Mouse (Mus musculus): ENCODE data around the gene Hnf1b.

Gene Hnf1b

DNA sequence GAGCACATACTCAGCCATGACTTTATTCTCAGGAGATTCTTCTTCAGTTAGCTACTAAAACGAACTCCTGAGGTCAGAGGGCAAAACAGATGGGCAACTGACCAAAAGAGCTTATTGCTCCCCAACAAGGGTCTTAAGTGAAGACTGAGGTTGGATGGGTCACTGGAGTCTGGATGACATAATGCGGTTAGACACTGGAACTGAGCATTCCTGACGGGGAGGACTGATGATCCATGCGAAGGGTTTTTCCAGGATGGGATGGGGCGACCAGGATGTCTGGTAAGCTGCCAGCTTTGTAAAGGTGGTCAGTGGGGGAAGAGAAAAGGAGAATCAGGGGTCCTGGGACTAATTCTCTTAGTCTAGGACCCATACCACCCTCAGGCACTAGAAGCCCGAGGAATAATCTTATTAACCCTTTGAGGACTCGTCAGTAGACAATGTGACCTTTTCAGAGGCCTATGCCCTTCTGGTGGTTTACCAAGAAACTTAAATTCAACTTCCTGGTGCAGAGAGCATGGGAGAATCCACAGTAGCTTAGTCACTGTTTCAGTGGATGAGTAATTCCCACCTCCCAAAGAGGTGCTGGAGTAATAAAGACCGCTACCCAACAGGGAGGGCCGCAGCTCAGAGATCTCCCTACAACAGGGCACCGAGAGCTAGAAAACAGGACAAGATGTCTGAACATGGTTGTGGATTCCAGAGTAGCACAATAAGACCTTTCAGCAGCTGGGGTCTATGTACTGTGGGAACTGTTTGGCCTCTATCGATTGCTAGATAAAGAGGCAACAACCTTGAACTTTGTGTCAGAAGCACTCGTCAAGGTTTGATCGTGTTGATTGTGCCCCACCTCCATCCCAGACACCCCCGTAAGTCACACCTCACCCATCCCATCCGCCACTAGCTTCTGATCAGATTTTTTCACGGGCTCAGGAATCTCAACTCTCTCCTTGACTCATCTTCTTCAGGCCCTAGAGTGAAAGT, 46.9 kb downstream of the Hnf1b start:
- no peak for DNase-seq (ENCODE audit: low read depth, low spot score)

GRCm38 (mm10) chr11:83897569-83897968, 47.7 kb downstream of the Hnf1b start:
- DNase-seq (ENCODE audit: low read depth, low spot score), result no peak

DNA sequence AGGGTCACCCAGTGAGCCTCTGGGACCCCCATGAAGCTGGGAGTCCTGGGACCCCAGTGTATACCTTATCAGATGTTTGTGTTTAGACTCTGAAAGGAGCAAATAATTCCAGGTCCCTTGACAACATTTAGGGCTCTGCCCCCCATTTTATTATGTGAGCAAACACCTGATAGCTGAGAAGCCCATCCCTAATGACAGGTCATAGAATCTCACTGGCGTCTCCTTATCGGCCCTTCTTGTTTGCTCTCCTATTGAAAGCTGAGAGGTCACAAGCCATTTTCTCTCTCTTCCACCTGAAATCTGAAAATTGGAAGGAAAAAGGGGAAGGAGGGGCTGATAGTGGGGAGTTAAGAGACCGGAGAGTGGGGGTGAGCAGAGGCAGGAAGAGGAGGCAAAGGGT, 52.9 kb downstream of the Hnf1b start:
- no peak for DNase-seq (ENCODE audit: low read depth, low spot score)

- DNase-seq (ENCODE audit: low read depth, low spot score), result no peak
Measured at GRCm38 (mm10) chr11:83905756-83906155, 55.9 kb downstream of the Hnf1b start.

DNA sequence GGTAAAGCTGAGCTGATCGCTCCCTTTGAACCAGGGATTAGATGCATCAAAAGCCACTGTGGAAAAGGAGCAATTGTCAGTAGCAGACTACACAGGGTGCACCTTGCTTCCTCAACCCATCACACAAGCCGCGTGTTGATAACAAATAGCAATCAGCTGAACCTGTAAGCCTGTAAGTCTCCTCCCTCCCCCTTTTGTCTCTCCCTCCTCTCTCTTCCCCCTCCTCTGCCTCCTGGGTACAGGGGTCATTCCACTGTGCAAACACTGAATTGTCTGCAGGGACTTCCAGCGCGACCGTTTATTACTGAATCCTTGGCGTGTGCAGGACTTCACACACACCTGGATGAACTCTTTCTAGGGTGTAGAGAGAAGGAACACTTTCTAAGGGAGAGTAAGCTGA, 58.5 kb downstream of the Hnf1b start:
- no peak for DNase-seq (ENCODE audit: low read depth, low spot score)

GRCm38 (mm10) chr11:83913824-83914311, 64.0 kb downstream of the Hnf1b start:
- no peak for DNase-seq (ENCODE audit: low read depth, low spot score)

DNA sequence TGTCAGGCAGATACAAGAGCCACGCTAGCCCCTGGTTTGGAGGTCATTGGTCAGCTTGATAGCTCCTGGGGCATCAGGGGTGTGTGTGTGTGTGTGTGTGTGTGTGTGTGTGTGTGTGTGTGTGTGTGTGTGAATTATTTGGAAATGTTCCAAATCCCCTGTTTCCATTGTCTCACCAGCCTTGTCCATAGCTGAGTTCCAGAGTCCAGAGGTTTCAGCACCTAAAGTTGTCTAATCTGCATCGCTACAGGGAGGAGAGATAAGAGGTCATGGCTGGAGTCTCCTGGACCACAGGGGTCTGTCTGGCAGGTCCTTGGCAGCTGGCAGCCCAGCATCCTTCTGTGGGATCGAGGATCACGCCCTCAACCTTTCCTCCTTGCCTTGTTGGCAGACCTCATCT, 64.6 kb downstream of the Hnf1b start:
- DNase-seq (ENCODE audit: low read depth, low spot score), result no peak

GRCm38 (mm10) chr11:83922600-83922999, 72.7 kb downstream of the Hnf1b start:
- DNase-seq (ENCODE audit: low read depth, low spot score), result no peak

DNA sequence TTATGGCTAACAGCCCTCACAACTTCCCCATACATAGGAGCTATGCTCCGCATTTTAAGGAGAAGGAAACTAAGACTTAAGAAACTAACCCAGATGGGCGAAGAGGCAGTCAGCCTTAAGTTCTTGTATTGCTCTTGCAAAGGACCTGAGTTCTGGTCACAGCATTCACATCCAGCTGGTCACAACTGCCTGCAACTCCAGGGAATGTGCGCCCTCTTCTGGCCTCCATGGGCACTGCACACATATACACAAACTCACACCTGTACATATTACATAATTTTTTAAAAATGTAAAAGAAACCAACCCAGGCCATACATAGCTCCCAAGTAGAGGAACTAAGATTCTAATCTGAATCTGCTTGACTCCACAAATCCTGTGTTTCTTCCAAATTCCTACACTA, 77.2 kb downstream of the Hnf1b start:
- DNase-seq (ENCODE audit: low read depth, low spot score), result peak; percentile 50

DNA sequence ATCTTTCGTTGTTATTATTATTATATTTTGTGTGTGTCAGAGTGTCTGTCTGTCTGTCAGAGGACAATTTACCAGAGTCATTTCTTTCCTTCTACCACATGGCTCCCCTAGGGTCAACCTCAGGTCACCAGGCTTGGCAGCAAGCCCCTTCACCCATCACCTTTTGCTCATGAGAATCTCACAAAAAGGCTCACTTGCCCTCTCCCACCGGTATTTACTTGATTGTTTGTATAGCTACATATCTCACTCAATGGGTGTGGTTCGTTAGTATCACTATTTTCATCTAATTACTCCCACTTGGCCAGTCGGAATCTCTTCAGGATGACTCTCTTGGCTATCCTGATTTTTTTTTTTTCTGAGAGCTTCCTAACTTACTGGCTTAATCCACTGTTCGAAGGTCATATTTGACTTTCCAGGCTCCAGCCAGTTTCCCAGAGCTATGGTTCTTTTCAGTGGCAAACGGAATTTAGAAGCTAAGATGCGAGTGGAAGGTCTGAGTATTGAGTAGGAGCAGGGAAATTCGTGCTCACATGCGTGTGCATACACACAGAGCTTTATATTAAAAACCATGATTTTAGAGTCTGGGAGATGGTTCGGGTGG, 82.7 kb downstream of the Hnf1b start:
- no peak for DNase-seq (ENCODE audit: low read depth, low spot score)

DNA sequence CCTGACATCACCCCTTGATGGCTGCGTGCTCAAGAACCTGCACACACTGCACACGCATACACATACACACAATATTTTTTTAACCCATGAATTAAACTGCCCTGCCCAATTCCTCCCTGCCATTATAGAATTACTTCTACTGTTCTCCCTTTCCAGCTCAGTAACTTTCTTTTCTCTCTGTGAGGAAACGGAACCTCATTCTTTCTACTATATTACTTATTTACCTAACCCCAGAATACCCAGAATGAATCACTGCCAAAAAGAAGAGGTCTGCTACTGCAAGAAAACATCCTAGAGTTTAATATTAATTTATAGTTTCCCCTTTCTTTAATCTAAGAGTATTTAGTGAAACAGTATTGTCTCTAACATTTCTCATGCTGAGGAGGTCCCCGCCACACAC, 83.5 kb downstream of the Hnf1b start:
- no peak for DNase-seq (ENCODE audit: low read depth, low spot score)

GRCm38 (mm10) chr11:83935986-83936665, 86.3 kb downstream of the Hnf1b start:
- peak; percentile 81 for DNase-seq (ENCODE audit: low read depth, low spot score)

DNA sequence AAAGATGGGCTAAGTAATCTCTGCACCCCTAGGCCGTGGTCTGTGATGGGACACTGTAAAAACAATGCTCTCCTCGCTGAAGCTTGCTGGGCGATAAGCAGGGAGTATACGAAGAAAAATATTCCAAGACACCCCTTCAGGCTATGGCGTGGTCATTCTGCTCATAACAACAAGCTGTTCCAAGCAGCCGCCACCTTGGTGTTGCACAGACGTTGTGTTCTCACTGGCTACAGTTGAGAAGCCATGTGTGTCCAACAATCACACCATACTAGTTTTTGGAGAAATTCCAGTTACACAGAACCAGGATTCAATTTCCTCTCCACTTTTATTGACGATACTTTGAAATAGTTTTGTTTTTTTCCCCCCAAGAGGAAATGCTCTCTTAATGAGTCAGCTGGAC, 88.7 kb downstream of the Hnf1b start:
- DNase-seq (ENCODE audit: low read depth, low spot score), result no peak

GRCm38 (mm10) chr11:83941950-83942840, 92.3 kb downstream of the Hnf1b start, which contains the start of gene Ddx52:
Ddx52 (plus strand) TSS chr11:83942062.
- DNase-seq (ENCODE audit: low read depth, low spot score), result peak; percentile 94

All from CD4-positive, CD25-positive, alpha-beta regulatory T cell, adult 2 months (primary cell).